Mouse (Mus musculus) testis, postnatal 14 days (tissue): ENCODE data around the gene Tmem273.

Experiments
- DNase-seq: peaks from one replicate; pipeline ENCODE4 v3.0.0; 2021; ENCODE audit warnings: low spot score

Tmem273 gene

DNA sequence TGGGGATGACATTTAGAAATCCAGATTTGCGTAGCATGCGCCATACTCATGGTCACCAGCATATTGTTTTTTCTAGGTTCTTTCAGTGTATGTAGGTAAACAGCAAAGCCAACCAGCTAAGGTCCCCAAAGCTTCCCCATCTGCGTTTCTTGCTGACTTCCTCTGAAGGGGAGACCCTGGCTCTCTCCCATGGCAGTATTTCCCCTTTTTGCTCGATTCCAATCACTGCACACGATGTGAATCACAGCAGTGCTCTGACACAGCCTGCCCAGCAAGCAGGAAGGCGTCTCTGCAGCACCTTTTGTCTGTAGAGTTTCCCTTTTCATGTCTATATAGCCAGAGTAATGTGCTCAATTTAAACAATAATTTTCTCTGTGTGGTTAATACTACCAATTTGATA lies 26.7 kb downstream of the Tmem273 start:
- no peak for DNase-seq

DNA sequence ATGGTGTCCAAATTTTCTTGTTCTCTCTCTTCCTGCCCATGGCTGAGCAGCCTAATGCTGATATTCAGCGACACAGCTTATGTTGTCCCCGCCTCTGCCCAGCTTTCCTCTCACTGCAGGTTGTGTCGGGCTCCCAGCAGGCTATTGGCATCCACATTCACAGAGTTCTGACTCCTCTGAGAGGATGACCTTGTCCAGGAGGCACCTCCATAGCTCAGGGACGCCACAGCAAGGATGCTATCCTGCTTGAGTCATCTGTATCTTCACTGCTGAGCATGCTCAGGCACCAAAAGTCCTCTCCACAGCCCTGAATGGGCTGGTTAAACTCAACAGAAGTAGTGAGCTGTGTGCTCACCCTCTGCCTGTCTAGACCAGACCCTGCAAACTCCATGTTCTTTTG lies 29.2 kb downstream of the Tmem273 start:
- DNase-seq = no peak

GRCm38 (mm10) chr14:32816533-32816932 lies 30.8 kb downstream of the Tmem273 start:
- no peak for DNase-seq

DNA sequence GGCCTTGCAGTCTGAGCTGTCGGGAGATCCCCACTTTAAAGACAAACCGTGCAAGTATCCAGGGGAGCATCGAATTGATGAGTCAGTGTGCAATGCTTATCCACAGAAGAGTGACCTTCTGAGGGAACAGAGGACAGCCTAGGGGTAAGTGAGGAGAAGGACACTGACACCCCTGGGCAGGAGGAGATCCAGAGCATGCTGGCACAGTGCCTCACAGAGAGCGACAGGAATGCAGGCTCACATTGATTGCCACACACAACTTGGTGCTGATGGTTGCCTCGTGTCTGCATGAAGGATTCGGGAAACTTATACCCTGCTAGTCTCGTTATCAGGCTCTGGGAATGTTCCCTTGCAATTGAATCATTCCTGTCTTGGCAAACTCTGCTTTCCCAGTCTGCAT lies 31.5 kb downstream of the Tmem273 start:
- no peak for DNase-seq

GRCm38 (mm10) chr14:32819297-32819696 lies 33.5 kb downstream of the Tmem273 start:
- DNase-seq = no peak

DNA sequence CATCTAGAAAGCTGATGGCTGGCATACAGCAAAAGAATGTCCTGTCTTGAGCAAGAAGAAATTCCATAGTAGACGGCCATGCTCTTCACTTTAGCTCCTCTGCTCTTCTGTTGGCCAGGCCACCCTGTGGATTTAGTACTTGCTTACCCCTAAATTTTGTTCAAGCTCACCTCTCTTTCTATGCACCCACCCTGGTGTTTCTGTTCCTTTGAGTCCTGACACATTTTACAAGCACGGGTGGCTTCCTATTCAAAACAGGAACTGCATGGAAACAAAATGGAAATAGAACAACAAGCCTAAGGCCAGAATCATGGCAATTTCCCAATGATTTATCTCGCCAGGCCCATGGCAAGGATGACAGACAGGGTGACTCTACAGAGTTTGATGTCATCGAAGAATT lies 37.0 kb downstream of the Tmem273 start:
- no peak for DNase-seq

DNA sequence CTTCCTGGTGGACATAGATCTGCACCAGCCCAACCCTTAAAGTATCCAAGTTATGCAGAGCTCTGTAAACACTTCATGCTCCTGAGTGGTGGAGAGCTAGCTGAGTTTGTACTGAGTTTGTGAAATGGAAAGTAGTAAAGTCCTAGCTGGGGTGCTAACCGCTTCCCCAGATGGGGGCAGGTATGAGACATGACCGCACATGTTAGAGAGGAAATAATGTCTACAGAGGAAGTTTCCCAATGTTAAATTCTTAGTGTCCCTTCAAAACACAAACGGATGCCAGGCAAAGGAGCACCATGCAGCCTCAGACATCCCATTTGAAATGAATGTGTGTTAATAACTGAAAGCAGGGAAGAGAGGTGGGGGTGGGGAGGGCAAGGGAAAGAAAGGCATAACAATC lies 38.1 kb downstream of the Tmem273 start:
- DNase-seq = no peak

GRCm38 (mm10) chr14:32824267-32825150 lies 38.7 kb downstream of the Tmem273 start:
- no peak for DNase-seq

DNA sequence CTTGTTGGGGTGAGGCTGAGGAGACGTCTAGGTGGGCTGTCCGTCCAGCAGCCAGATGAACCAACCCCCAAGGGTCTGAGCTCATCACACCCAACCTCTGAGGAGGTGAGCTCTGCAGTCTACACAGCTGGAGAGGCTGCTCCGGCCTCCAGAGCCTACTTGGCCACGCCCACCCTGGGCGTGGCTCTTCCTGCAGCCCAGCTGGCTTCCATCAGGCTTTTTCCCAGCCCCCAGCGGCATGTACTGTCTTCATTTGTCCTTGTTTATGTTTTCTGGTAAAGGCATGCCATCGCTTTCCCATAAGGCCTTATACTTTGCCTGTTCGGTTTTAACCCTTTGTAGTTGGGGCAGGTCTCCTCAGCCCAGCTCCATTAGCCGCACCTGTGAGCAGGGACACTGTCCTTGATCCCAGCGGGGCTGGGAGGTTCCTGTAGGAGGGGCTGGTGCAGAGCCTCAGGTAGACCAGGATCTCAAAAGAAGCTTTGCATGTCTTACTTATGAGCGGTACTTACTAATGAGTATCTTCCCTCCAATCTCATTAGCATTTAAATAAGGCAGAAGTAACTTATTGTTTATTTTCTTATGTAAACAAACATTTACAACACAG lies 39.8 kb downstream of the Tmem273 start:
- peak; percentile 58 for DNase-seq

DNA sequence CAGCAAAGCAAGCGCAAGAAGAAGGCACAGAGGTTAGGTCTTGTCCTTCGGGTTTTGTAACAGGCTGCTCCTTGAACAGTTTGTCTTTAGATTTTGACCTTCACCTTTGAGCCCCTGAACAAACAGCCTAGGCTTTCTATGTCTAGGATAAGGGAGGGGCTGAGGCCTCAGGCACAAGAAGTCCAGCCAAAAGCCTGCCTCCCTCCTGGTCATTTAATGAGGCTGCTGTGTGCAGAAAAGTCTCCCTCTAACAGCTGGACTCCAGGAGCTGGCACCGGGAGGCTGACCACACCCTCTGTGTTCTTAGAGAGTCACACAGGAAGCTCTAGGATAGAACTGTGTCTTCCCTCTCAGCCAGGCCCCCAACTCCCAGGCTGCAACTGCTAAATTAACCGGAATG lies 41.4 kb downstream of the Tmem273 start:
- DNase-seq = peak; percentile 81

GRCm38 (mm10) chr14:32827994-32828650 lies 42.4 kb downstream of the Tmem273 start:
- DNase-seq = peak; percentile 40

GRCm38 (mm10) chr14:32833847-32834246 lies 48.1 kb downstream of the Tmem273 start, which contains the start of gene Fam170b:
Fam170b (plus strand) TSS chr14:32833962.
- no peak for DNase-seq

DNA sequence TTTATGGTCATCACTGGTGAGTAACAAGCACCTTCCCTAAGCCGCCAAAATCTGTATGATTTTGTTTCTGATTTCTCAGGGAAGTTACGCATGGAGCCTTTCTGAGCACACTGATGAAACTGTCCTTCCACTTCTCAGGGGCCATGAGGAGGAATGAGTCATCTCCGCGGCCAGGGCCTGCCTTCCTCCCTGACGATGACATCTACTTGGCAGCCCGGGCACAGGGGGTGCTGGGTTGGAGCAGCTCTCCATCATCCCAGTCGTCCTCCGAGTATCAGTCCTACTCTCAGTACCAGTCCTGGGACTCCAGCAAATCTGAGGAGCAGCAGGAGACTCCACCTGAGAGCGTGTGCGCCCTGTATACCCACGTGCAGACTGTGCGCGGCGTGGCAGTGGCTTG lies 49.4 kb downstream of the Tmem273 start:
- no peak for DNase-seq

DNA sequence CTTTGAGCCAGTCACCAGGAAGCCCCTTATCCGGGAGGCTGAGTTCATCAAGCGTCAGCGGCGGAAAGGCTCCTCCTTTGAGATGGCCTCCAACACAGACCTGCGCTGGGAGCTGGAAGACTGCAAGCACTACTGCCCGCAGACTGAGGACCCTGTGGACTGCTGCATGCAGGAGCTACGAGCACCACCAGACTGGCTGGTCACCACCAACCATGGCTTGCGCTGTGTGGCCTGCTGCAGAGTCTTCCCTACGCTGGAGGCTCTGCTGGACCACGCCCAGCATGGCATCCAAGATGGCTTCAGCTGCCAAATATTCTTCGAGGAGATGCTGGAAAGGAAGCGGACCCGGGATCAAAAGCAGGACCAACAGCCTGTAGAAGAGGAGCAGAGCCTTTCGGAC lies 49.8 kb downstream of the Tmem273 start:
- DNase-seq = no peak

DNA sequence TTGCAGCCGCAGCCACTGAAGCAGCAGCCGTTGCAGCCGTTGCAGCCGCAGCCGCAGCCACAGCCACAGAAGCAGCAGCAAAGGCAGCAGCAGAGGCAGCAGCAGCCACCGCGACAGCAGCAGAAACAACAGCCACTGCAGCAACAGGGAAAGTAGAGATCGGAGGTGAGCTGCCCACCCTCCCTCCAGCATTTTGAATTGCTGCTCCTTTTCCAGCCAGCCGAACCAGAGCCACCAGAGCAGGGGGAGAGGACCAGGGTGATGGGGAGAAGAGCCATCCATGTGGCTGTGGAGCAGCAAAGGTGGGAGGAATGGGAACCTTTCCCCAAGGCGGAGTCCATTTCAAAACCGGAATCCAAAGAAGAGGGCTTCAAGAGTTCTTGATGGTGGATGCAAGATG lies 50.4 kb downstream of the Tmem273 start:
- DNase-seq = no peak

GRCm38 (mm10) chr14:32842052-32842451 lies 56.3 kb downstream of the Tmem273 start:
- no peak for DNase-seq

GRCm38 (mm10) chr14:32854059-32854458 lies 68.3 kb downstream of the Tmem273 start:
- no peak for DNase-seq

DNA sequence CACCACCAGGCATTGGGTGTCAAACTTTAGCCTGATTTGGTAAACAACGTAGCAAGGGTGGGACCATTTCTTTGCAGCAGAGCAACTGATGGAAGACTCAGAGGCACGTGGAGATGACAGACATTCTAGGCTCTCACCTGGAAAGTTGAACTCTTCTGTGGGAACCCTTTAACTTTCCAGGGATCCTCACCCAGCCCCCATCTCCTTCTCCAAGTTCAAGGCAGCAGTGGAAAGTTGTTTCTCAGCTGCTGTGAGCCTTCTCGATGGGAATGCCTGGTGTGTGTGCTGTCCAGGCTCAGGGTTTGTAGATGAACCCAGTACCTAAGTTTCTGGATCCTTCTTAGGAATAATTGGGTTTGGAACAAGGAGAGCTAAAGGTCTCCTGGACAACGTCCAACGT lies 70.5 kb downstream of the Tmem273 start:
- no peak for DNase-seq

DNA sequence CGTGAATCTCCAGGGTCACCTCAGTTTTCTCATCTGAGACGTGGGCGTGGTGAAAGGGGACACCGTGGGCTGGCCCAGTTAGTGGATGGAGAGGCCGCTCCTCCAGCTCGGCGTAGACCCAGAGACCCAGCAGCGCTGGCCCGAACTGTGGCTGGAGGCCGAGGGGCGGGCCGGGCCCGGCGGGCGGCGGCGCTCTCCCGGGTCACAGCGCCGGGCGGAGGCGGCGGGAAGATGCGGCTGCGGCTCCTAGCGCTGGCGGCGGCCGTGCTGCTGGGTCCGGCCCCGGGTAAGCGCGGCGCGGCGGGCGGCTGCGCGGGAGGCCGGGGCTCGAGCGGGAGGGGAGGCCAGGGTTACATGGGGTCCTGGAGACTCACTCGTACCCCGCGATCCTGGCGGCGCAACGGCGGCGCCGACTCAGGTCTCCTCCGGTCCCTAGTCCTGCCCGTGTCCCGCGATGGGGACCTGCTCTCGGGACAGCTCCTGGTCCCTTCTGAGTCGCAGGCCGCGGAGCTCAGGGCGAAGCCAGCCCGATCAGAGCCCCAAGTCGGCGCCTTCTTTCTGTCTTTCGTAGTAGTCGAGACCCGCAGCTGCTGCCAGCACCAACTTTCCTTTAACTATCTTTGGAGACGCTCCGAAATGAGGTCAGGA lies 71.0 kb downstream of the Tmem273 start, which contains the start of gene Vstm4:
TSS of gene Vstm4 (plus strand) at position 76 of the 648 bp plus-strand sequence.
- peak; percentile 74 for DNase-seq

- DNase-seq = no peak
Measured at GRCm38 (mm10) chr14:32858361-32858760, 72.6 kb downstream of the Tmem273 start.

GRCm38 (mm10) chr14:32858941-32859510 lies 73.3 kb downstream of the Tmem273 start:
- DNase-seq = no peak
